Mouse (Mus musculus) R1 (cell line): ENCODE results near the gene Setd2.

ENCODE experiments used
- DNase-seq: peaks from one replicate; pipeline ENCODE4 v3.0.0-alpha.2; 2018; ENCODE audit warnings: low read depth, low spot score

Setd2 gene

DNA sequence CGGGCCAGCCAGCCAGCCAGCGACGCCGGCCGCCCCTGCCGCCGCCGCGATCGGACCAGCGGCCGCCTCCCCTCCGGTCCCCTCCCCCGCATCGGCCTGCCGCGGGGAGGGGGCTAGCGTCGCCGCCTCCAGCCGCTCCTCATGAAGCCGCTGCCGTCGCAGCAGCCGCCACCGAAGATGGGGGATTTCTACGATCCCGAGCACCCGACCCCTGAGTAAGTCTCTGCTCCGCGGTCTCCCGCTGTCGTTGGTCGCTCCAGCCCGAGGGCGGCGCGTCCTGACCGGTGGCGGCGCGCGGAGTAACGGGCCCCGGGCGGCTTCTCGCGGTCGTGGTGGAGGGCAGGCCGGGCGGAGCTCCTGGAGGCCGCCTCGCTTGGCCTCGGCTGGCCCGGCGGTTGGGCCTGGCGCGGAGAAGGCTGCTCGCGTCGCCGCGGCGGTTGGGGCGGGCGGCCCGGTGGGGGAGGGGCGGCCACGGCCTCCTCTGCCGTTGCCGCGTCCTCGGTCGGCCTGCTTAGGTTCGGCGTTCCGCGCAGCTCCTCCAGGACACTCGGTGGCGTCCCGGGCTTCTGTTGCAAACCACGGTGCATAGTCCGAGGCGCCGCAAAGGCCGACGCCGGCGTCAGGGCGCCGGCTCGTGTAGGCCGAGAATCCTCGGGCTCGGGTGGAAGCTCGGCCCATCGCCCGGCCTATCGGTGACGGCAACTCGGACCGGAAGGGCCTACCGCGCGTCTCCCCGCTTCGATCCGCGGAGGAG is at the start of gene Setd2:
Gene Setd2, plus strand, starts transcription at position 60 of the 754 bp plus-strand sequence.
- DNase-seq = peak; percentile 41

DNA sequence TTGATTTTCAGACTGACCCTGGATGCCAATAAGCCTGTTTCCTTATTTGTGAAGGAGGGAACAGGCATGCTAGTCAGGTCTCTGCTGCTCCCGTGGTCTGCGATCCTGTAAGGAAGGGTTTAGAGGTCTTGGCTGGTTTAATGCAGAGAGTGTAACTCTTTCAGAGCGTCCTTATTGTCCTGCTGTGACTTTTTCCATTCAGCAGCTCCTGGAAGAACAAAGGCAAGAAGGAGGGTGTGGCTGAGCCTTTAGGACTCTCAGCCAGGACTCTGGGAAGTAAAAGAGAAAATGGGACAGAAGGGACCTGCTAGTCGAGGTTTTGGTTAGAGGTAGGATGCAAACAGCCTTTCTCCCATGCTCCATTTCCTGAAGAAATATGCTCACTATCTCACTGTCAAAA is 43.6 kb upstream of the Setd2 start:
- peak; percentile 76 for DNase-seq

DNA sequence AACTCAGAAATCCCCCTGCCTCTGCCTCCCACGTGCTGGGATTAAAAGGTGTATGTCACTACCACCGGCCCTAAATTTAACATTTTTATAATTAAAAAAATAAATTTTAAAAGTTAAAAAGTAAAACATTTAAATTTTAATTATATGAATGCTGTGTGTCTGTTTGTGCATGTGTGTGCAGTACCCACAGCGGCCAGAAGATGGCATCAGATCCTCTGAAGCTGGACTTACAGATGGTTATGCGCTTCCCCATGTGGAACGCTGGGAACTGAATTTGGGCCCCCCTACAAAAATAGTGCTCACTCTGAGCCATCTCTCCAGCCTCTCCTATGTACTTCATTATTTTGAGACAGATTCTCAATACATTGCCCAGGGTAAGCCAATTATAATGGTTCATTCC is 41.5 kb upstream of the Setd2 start:
- peak; percentile 62 for DNase-seq

DNA sequence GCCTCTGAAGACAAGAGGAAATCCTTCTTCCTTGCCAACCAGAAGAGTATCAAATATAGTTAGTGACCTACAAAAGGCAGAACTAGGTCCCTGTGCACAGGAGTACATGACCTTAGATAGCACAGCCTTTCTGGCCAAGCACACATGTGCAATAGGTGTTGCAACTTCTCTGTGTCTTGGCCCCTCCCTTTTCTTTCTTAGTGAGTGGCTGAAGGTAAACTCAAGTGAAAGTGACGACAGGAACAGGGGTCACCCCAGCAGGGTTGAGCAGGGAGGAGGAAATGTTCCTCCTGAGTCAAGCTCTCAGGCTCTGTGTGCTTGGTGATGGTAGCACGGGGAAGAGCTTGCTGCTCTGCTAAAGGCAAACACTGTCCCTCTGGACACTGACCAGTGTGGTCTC is 6.7 kb upstream of the Setd2 start:
- DNase-seq = no peak

DNA sequence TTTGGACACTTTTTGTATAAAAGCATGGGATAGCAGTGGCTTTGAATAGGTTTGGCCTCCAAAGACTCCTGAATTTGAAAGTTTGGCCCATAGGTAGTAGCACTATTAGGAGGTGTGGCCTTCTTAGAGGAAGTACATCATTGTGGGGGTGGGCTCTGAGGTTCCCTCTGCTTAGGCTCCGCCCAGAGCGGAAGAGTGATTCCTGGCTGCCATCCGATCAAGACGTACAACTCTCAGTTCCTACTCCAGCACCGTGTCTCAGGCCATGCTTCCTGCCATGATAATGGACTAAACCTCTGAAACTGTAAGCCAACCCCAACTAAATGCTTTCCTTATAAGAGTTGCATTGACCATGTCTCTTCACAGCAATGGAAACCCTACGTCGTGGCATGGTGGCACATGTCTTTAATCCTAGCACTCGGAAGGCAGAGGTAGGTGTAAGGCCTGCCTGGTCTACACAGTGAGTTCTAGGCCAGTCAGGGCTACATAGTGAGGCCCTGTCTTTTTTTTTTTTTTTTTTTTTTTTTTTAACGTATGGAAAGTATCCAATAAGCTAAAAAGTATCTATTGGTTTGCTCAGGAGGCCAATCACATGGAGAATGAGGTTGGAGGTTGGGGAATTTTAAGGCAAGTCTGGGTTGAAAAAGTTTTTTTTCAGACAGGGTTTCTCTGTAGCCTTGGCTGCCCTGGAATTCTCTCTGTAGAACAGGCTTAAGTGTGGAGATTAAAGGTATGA is 3.2 kb upstream of the Setd2 start:
- DNase-seq = peak; percentile 95

DNA sequence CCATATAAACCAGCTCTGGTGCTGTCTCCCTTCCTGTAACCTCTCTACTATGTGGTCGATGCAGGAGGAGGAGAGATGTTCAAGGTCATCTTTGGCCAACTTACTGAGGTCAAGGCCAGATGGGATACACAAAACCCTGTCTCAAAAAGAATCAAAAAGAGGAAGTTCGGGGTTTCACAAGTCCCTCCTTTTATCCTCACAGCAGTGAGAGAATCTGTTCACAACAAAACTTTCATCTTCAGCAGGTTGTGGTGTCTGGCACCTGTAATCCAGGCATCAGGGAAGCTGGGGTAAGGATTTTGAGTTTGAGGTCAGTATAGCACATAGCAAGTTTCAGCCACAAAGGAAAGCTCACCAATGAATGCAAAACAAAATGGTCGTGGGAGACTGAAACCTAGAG is 1.7 kb upstream of the Setd2 start:
- no peak for DNase-seq

DNA sequence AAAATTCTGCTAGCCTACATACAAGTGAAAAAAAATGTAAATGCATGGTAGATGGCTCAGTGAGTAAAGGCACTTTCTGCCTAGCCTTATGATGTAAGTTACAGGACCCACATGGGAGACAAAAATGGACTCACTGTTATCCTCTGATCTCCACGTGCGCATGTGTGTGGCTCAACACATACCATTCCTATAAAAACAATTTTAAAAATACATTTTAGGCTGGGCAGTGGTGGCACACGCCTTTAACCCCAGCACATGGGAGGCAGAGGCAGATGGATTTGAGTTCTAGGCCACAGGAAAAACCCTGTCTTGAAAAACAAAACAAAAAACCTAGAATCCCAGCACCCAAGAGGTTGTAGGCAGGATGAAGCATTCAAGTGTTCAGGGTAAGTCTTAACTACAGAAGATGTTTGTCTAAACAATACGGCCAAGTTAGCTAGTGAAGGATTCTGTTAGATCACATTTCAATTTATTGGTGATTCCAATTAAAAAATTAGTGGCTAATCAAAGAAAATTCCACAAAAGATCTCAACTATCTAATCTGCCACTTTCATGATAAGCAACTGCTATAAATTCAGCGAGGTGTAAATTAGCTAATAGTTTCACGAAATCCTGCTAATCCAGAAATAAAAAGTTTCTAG is 1.1 kb upstream of the Setd2 start:
- no peak for DNase-seq

DNA sequence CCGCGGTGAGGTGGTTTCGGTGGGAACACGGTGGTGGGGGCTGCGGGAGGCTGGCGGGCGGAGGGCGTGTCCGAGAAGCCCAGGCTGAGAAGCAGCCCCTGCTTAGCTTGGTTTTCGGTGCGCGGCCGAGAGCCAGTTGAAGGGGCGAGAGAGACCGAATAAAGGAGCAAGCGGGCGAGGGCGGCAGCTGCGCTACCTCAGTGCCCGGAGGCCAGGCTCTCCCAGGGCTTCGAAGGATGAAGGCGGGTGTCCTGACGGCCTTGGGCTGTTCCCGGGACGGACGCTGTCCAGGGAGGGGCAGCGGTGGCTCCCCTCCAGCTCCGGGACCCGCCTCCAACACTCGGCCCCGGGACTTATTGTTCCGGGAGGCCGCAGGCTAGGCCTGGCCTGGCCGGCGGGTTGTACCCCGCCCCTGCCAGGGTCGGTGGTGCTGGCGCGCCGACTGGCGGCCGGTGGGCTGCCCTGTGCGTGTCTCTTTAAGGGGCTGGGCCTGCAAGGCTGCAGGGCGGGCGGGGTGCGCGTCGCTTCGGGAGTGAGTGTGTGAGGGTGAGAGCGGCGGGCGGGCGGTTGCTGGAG is 395 bp upstream of the Setd2 start:
- DNase-seq = peak; percentile 93

DNA sequence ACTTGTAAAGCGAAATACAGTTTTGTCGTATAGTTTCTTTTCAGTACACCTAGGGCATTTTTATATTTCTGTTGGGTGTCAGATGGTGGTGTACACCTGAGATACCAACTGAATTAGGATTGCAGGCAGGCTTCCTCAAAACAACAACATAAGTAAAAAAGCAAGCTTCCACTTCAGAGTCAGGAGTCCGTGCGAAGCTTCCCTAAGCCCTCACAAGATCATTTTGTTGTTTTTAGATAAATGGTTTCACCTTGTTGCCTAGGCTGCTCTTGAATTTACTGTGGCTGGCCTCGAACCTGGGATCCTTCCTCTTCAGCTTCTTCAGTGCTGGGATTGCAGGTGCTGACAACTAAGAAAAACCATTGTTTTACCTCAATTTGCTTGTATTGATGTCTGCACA is 1.2 kb downstream of the Setd2 start:
- DNase-seq = no peak

DNA sequence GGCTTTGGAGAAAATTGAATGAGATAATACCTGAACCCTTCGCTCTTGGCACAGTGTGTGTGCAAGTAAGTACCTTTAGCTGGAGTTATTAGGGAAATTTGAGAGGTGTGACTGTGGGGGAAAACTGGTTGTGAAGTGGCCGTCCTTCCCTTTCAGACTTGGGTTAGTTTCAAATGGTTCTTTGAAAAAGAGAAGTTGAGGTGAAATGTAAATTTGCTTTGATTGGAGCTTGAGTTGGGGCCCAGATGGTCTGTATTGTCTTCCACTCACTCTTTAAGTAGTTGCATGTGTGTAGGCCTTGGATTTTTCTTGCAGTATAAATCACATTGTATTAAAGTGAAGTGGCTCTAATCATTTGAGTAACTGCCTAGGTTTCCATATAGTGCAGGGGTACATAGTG is 2.7 kb downstream of the Setd2 start:
- no peak for DNase-seq

DNA sequence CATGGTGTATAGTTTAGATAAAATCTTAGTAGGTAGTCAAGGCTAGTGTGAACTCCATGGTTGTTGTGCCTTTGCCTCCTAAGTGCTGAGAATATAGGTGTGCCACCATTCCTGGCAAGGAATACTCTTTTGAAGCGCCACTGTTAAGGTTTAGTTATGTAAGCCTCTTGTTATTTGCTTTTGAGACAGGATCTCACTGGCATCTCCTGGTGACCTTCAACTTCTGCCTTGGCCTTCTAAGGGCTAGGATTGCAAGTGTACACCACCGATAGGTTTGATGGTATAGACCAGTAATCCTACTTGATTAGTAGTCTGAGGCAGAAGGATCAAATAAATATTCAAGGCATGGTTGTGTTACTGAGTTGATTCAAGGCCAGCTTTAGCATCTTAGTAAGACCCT is 4.2 kb downstream of the Setd2 start:
- DNase-seq = no peak

DNA sequence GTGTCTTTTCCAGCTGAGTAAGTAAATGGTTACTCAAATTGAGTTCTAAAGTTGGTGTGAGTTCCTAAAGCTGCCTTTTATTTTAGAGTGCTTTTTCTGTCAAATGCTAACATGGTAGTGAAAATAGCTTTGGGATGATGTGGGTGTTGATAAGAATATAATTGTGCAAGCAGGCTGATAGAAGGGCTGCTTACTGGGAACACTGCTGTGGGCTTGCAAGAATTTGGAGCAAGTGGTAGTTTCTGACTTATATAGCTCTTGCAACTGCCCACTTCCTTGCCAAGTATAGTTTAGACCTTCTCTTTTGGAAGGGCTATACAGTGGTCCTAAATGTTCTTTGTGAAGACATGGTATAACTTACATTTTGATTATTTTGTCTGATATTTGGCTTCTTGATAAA is 6.1 kb downstream of the Setd2 start:
- no peak for DNase-seq

DNA sequence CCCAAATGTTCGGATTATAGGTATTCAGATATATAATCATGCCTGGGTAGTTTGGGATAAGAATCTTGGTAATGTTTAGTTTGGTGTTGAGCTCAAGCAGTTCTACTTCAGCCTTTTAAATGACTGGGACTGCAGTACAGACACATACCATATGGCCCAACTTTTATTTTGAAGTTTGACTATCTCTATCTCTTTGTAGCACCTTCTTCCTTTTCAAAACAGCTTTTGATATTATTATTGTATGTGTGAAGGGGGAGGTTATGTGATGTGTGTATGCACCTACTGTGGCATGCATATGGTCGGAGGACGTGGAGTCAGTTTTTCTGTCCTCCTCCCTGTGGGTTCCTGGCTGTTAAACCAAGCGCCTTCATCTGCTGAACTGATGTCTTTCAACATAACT is 9.6 kb downstream of the Setd2 start:
- DNase-seq = no peak

DNA sequence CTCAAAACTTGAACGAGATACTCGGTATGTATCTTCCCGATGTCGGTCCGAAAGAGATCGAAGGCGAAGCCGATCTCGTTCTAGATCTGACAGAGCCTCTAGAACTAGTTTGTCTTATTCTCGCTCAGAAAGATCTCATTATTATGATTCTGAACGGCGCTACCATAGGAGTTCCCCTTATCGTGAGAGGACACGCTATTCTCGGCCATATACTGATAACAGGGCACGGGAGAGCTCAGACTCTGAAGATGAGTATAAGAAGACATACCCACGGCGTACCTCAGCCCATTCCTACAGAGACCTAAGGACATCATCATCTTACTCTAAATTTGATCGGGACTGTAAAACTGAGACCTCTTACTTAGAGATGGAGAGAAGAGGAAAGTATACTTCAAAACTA is 15.9 kb downstream of the Setd2 start:
- no peak for DNase-seq

DNA sequence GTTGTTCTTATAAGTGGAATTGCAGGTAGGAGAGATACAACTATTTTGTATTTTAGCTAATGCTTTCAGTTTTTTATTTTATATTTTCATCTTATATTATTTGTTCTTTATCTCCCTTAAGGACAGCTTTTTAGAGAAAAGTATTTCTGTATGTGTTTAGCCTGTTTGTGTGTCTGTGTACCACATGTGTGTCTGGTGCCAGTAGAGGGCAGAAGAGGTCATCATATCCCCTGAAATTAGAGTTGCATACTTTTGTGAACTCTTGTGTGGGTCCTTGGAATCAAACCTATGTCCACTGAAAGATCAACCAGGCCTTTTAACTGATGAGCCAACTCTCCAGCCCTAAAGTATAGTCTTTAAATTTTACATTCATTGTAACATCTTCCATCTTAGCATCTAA is 35.9 kb downstream of the Setd2 start:
- peak; percentile 9 for DNase-seq

DNA sequence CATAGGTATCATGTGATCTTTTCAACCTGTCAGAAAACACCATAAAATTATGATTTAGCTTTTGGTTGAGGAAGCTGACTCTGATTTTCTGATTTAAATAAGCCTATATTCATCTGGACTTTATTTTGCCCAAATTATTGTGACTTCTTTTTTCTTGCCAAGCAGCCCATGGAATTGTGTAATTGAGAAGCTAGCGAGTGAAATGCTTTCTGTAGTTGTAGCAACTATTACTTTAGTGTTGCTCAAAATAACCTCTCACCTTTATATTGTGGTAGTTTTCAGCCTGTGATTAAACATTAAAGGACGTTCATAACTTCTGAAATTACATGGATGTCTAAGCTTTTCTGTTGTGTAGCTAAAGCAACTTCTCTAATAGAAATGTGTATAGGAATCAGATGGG is 49.8 kb downstream of the Setd2 start:
- no peak for DNase-seq

DNA sequence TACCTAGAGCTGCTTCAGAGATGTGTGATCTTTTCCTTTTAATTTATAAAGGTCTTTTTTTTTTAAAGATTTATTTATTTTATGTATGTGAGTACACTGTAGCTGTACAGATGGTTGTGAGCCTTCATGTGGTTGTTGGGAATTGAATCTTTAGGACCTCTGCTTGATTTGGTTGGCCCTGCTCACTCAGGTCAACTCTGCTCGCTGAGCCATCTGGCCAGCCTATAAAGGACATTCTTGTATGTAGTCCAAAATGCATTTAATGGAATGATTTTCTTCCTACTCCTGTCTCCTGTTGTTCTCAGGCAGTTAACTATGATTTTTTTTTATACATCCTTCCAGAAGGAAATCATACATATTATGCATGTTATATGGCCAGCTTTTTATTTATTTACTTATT is 51.1 kb downstream of the Setd2 start:
- no peak for DNase-seq

DNA sequence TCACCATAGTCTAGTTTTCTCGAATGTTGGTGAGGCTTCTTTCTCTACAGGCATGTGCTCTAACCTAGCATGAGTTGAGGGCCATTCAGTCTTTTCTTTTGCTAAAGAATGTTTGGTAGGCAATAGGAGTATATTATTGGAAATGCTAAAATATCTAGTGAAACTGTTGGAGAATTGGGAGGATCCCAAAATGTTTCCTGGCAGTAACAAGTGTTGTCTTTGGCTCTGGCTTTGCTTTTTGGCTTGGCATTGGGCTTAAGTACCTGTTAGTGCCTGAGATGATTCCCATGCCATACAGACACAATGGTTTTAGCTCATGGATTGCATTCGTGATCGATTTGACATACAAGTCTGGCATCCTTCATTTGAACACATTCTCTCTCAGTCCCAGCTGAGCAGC is 79.1 kb downstream of the Setd2 start:
- DNase-seq = no peak

DNA sequence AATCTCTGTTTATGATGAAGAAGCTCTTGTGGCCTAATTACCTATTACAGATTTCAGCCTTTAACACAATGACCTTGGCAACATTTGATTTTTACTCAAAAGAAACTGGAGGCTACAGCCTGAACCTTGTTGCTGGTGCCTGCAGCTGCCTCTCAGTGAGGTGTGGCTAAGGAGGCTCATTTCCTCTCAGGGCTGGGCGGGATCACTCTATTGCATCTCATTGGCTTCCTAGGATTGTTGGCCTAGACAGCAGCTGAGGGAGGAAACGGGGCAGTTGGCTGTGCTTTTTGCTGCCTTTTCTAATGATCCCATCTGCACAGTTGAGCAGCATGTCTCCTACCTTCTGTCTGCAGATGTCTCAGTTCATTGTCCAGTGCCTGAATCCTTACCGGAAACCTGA is 84.7 kb downstream of the Setd2 start:
- peak; percentile 82 for DNase-seq

DNA sequence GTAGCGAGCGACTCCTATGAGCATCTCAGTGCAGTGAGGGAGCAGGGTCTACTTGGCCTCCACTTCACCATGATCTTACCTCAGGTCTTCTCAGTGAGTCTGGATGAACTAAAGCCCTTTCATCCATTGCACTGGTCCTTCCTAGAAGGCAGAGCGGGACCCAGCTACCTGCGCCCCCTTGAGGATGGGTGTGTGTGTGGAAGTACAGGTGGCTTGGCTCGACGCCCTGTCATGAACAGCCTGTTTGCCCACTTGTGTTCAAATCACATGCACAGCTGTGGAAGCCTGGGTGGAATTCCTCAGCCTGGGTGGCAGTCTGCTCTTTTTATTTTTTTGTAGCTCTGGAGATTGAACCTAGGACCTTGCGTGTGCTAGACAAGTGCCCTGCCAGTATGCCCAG is 87.8 kb downstream of the Setd2 start:
- peak; percentile 80 for DNase-seq

DNA sequence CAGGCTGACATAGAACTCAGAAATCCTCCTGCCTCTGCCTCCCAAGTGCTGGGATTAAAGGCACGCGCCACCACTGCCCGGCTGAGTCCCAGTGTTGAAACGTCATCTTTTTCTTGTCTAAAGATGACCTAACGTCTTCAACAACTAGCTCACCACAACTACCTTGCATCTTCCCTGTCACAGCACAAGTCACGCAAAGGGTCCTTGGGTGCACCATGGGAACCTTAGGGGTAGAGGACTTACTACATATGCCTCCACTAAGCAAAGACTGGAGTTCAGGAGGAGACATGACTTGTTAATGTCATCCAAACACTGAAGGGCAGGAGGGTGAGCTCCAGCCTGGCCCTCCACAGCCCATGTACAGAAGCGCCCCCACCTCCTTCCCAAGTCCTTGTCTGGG is 88.3 kb downstream of the Setd2 start:
- DNase-seq = no peak

DNA sequence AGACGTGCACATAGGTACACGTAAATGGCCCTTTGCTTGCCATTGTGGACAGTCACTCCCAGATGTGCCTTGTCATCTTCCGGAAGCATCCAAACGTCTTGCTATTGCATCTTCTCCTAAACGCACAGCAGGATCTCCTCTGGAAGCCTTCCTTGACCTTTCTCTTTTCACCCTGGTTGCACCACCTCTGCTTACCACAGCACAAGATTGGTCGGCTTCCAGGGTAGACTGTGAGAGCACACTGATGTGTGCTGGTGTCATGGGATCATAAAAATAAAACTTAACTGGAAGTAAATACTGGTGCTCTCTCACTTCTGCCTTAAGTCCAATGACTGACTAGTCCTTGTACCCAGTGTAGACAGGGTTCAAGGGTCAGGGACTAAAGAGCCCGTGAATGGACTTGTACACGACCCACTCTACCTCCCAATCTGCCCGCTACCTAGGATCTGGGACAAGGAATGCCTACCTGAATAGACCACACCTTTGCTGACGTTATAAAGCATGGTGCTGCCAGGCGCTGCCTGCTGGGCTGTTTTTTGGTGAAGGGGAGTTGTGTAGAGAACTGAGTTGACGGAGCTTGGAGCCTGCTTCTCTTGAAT is 90.3 kb downstream of the Setd2 start:
- DNase-seq = no peak
